Mouse (Mus musculus) limb, embryonic 12.5 days (tissue): ENCODE data around the gene Hist1h4b. TPM values are rescaled to one million over a fixed set of nuclear protein-coding genes. Genes with fewer than 3 reads are reported as not detected.
"Not testable (repeated sequence)": the region's sequence is repeated elsewhere in the genome, so short reads cannot be mapped to it uniquely, and the experiment has no call there.

Source experiments
- ATAC-seq: fragments of 200-750 bp; cut with Nextera tagmentation; 2 replicates; pipeline ENCODE4 v1.8.0; 2017; ENCODE audit warnings: low read depth, moderate TSS enrichment; ENCODE audit not compliant: insufficient number of reproducible peaks, insufficient read depth, low FRiP score, low TSS enrichment
- H3K27ac ChIP-seq: fragments of 300-500 bp; sonication (generic); 2 replicates; pipeline ENCODE4 v1.5.1; 2016; ENCODE audit warnings: mild to moderate bottlenecking, moderate library complexity
- H3K27me3 ChIP-seq: fragments of 300-500 bp; sonication (generic); 2 replicates; pipeline ENCODE4 v1.6.1; 2016; ENCODE audit warnings: mild to moderate bottlenecking, moderate library complexity
- H3K36me3 ChIP-seq: fragments of 300-500 bp; sonication (generic); 2 replicates; pipeline ENCODE4 v1.6.1; 2016; ENCODE audit warnings: mild to moderate bottlenecking, moderate library complexity
- H3K4me1 ChIP-seq: fragments of 300-500 bp; sonication (generic); replicated peaks from 2 replicates; pipeline ENCODE4 v1.6.1; 2016
- H3K4me2 ChIP-seq: fragments of 300-500 bp; sonication (generic); 2 replicates; pipeline ENCODE4 v1.6.1; 2016; ENCODE audit warnings: mild to moderate bottlenecking, moderate library complexity
- H3K4me3 ChIP-seq: fragments of 300-500 bp; sonication (generic); replicated peaks from 2 replicates; pipeline ENCODE4 v1.5.1; 2016; ENCODE audit warnings: mild to moderate bottlenecking
- H3K9ac ChIP-seq: fragments of 300-500 bp; sonication (generic); replicated peaks from 2 replicates; pipeline ENCODE4 v1.6.1; 2016; ENCODE audit warnings: mild to moderate bottlenecking, moderate library complexity
- H3K9me3 ChIP-seq: fragments of 300-500 bp; sonication (generic); 2 replicates; pipeline ENCODE4 v1.6.1; 2016; ENCODE audit warnings: mild to moderate bottlenecking, moderate library complexity
- WGBS: fragments of 180-500 bp; shearing (Covaris S2); methylation state at CpG from one replicate; pipeline ENCODE4 v1.1.7; 2016; 5-methylcytosine and 5-hydroxymethylcytosine counted together
- polyA plus RNA-seq: library from polyadenylated mRNA; unstranded; fragments of >200 nt; fragmentation: Nextera tagmentation; extraction: Ambion mirVana; gene quantifications from 2 replicates; pipeline ENCODE4 v1.2.1, GENCODE M21; 2016

The Hist1h4b gene
- 9.1 and 10.7 TPM in 2 replicates for polyA plus RNA-seq

DNA sequence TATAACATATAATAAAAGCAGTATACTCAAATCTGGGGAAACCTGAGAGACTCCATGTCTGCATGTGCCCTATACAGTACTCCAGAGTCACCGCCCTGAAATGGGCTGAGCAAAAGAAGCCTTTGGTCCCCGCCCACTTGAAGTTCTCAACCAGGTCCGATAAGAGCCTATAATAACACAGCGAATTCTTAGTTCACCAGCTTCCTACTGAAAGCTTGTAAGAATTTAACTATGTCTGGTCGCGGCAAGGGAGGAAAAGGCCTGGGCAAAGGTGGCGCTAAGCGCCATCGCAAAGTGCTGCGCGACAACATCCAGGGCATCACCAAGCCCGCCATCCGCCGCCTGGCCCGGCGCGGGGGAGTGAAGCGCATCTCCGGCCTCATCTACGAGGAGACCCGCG, at the start of gene Hist1h4b:
Gene Hist1h4b (plus strand): TSS at position 224 of the 400 bp plus-strand sequence.
- Histone ChIP-seq H3K36me3 (no peaks in the 10 kb centered on the region), H3K4me1 (peaks cover 16% of the 10 kb centered on the region), H3K27ac (peak within 1 kb of the TSS; percentile 96), H3K9ac (peak within 1 kb of the TSS; percentile 65), H3K4me2 (peak within 1 kb of the TSS; percentile 79), H3K27me3 (no peaks in the 10 kb centered on the region), H3K4me3 (peak within 1 kb of the TSS; percentile 43), H3K9me3 (no peaks in the 10 kb centered on the region)
- 1% methylated on average over 19 of the region's 22 CpGs for WGBS
- peak; percentile 72 for ATAC-seq

DNA sequence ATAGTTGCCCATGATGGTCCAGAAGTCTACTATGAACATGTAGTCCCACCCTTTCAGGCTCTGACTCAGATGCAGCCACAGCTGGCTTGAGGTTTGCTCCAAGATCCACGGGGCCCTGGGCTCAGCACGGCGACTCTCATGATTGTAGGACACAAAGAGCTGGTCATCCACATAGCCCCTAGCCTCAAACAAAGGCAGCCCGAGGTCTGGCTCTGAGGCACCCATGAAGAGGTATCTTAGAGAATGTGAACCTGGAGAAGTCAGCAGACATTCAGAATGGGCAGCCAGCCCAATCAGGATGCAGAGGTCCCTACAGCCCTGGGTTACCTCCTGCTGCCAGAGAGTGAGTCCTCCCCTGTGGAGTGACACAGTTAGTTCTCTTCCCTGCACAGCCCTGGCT, 48.8 kb upstream of the Hist1h4b start:
- no peak overlapping the region for H3K4me2 ChIP-seq
- H3K27ac ChIP-seq: peak overlapping the region; percentile 17; the same call in 1 of the 2 replicates
- H3K4me3 ChIP-seq: no peak overlapping the region
- H3K9me3 ChIP-seq: no peaks in the 10 kb centered on the region
- H3K27me3 ChIP-seq: no peaks in the 10 kb centered on the region
- no peak overlapping the region for H3K9ac ChIP-seq
- H3K4me1 ChIP-seq: peaks cover 27% of the 10 kb centered on the region
- H3K36me3 ChIP-seq: no peaks in the 10 kb centered on the region
- WGBS: 90% methylated on average over 4 of the region's 4 CpGs
- no peak for ATAC-seq

DNA sequence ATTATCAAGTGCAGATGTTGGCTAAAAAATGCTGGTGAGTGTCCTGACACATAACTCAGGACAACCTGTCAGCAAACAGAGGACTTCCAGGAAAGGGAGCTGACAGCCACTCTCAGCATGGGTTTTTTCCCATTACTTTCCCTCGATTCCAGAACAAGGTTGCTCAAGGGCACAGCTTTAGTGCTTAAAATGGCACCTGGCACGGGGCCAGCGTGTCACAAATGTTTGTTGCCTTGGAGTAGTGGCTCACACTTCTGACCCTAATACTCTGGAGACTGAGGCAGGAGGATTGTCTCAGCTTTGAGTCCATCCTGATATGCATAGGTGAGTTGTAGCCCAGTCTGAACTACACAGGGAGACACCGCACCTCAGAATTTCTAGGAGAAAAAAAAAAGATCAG, 48.2 kb upstream of the Hist1h4b start:
- ATAC-seq: no peak
- H3K9me3 ChIP-seq: no peaks in the 10 kb centered on the region
- H3K4me1 ChIP-seq: peaks cover 27% of the 10 kb centered on the region
- H3K4me3 ChIP-seq: no peak overlapping the region
- no peak overlapping the region for H3K9ac ChIP-seq
- no peaks in the 10 kb centered on the region for H3K36me3 ChIP-seq
- no peak overlapping the region for H3K4me2 ChIP-seq
- 55% methylated on average over 4 of the region's 4 CpGs for WGBS
- no peaks in the 10 kb centered on the region for H3K27me3 ChIP-seq
- peak overlapping the region; percentile 7; the same call in 1 of the 2 replicates for H3K27ac ChIP-seq

DNA sequence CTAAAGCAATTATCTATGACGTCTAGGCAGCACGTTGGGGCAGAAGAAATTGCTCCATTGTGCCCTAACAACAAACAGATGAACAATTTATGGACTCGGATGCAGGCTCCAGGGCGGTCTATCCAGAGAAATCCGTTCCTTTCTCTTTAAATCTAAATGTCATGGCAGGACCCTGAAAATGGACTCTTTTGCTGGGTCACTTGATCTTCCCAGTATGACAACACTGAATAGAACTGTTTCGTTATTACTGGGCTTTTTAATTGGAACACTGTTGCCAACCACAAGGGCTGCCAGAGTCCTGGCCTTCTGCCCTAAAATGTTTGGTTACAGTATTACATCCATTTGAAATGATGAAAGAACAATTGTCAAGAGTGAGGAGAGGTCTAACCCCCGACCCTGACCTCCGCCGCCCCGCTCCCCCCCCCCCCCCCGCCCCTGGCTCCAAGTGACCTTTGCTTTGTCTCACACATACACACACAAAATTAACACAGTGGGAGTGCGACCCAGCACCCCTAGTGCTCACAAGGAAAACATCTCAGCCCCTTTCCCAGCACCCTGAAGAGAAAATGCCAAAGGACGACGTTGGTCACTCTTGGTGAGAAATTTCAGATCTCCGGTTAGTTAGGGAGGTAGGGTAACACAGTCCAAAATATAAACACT, 47.0 kb upstream of the Hist1h4b start:
- Histone ChIP-seq H3K36me3 (no peaks in the 10 kb centered on the region), H3K27me3 (no peaks in the 10 kb centered on the region), H3K4me3 (peak overlapping the region; percentile 37), H3K9me3 (no peaks in the 10 kb centered on the region), H3K9ac (peak overlapping the region; percentile 55; the same call in 1 of the 2 replicates), H3K4me2 (peak overlapping the region; percentile 62), H3K4me1 (peaks cover 27% of the 10 kb centered on the region), H3K27ac (peak overlapping the region; percentile 67)
- 17% methylated on average over 11 of the region's 15 CpGs for WGBS
- no peak for ATAC-seq

DNA sequence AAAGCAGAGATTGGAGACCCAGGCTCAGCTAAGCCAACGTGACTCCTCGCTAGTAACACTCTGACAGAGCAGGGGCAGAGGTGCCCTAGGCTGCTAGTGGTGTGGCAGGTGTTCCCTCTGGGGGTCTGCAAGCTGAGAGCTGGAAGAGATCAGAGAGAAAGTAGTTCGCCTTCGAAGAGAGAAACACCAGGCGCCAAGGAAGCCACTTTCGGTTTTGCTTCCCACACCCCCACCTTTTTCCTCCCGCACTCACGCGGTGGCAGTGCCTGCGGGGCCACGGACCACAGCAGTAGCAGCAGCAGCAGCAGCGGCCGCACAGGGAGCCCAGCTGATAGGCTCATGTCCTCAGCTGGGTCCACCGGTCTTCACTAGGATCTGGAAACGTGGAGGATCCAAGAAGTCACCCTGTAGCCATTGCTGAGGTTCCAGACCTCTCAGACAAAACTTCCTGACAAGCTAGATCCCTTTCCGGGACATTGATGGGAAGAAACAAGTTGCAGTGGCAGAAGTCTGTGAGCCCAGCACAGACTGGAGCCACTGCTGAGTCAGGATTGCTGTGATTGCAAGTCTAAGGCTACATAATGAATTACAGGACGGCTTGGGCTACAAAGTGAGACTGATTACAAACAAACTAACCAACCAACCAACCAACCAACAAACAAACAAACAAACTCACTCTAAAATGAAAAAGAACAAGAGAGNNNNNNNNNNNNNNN, 46.3 kb upstream of the Hist1h4b start, which contains the start of gene Hfe:
Gene Hfe (minus strand): TSS at position 481 of the 716 bp plus-strand sequence.
- under 1% methylated on average over 17 of the region's 17 CpGs for WGBS
- no peaks in the 10 kb centered on the region for H3K27me3 ChIP-seq
- H3K4me1 ChIP-seq: peaks cover 27% of the 10 kb centered on the region
- H3K4me2 ChIP-seq: peak within 1 kb of the TSS; percentile 62
- H3K4me3 ChIP-seq: peak within 1 kb of the TSS; percentile 37
- H3K9ac ChIP-seq: peak within 1 kb of the TSS; percentile 55
- no peaks in the 10 kb centered on the region for H3K36me3 ChIP-seq
- H3K9me3 ChIP-seq: no peaks in the 10 kb centered on the region
- ATAC-seq: no peak
- H3K27ac ChIP-seq: peak within 1 kb of the TSS; percentile 67

DNA sequence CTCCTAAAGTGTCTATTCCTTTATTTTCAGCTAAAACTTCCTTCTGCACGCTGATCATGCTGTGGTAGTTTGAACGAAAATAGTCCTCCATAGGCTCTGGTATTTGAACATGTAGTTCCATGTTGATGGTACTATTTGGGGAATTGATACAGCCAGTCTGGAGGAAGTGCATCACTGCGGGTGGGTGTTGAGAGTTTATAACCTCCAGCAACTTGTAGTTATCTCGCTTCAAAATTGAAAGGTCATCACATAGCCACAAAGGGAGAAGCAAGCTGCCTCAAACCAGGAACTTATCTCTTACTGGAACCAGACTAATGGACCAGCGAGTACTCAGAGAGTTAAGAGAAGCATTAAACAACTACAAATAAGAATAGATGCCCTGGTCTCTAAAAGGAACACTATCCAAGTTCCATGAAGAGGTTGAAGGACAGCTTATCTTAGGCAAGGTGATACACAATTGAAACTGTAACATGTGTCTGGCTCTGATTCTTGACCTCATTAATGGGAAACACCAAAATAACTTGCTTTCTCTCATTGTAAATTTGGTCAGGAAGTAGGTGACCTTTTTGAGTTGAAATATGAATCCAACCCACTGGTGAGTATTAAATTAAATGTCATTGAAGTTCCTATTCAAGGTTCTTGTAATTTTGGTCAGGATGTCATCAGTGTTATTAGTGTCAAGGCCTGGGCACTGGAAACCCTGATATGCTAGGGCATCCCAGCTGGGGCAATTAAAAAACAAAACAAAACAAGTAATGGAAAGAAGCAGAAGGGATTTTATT, 40.4 kb upstream of the Hist1h4b start:
- no peaks in the 10 kb centered on the region for H3K36me3 ChIP-seq
- ATAC-seq: no peak
- 90% methylated on average over 5 of the region's 5 CpGs for WGBS

DNA sequence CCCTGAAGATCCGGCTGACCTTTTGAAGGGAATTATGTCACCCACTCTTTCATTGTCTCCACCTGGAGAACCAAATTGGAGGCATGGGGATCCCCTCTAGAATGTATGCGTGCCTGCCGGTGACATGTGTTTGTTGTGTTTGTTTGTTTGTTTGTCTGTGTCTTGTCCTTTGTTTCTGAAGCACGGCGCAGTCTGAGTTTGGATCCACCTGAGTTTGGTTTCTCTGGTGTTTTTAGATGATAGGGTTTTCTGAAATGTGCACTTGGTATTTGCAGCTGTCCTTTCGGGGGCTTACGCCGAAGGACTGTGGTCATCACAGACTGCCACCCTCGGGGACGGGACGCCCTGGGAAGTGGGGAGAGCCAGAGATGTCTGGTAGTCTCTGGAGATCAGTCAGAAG, 39.6 kb upstream of the Hist1h4b start:
- H3K4me2 ChIP-seq: no peak overlapping the region
- H3K4me3 ChIP-seq: no peak overlapping the region
- WGBS: 45% methylated on average over 11 of the region's 11 CpGs
- H3K9me3 ChIP-seq: no peaks in the 10 kb centered on the region
- no peaks in the 10 kb centered on the region for H3K36me3 ChIP-seq
- H3K9ac ChIP-seq: no peak overlapping the region
- H3K4me1 ChIP-seq: 0 out of 2 replicates have a peak, but pooled peaks cover 4% of the 10 kb centered on the region
- ATAC-seq: no peak
- H3K27me3 ChIP-seq: no peaks in the 10 kb centered on the region
- H3K27ac ChIP-seq: peak overlapping the region; percentile 50; the same call in 1 of the 2 replicates

More for the DNA sequence above, 40.4 kb upstream of the Hist1h4b start:
- no peak overlapping the region for H3K4me3 ChIP-seq
- H3K27ac ChIP-seq: no peak overlapping the region
- H3K27me3 ChIP-seq: no peaks in the 10 kb centered on the region
- no peak overlapping the region for H3K9ac ChIP-seq
- H3K4me1 ChIP-seq: 0 out of 2 replicates have a peak, but pooled peaks cover 4% of the 10 kb centered on the region
- no peak overlapping the region for H3K4me2 ChIP-seq
- no peaks in the 10 kb centered on the region for H3K9me3 ChIP-seq

DNA sequence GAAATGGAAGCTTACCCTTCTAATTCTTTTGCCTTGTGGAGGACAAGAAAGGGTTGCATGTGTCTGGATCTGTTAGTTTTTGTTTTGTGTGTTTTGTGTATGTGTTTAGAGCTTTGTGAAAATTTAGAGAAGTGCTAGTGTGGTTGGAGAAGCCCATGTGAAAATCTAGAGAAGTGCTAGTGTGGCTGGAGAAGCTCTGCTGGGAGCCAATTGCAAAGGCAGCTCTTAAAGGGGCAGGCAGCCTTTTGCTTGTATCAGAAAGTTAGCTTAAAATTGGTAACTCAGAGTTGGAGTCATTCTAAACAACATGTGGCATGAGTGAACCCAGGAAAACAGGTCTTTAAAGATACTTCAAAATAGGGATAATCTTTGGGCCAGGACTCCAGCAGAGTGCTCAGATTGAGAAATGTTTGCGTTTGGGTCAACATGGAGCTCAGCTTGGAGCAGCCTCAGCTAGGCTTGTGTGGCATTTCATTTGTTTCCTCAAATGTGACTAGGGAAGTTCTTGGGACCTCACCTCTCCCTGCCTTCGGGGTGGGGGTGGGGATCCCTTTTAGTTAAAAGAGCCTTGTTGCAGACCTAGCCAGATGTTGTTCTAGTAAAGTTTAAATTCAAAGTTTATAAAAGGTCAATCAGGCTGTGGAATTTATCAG, 39.1 kb upstream of the Hist1h4b start:
- peak overlapping the region; percentile 50 for H3K27ac ChIP-seq
- H3K4me3 ChIP-seq, H3K9me3 ChIP-seq, H3K27me3 ChIP-seq, H3K4me1 ChIP-seq, H3K9ac ChIP-seq, H3K36me3 ChIP-seq, H3K4me2 ChIP-seq, ATAC-seq: not testable (repeated sequence)
- 17% methylated on average over 2 of the region's 2 CpGs for WGBS

DNA sequence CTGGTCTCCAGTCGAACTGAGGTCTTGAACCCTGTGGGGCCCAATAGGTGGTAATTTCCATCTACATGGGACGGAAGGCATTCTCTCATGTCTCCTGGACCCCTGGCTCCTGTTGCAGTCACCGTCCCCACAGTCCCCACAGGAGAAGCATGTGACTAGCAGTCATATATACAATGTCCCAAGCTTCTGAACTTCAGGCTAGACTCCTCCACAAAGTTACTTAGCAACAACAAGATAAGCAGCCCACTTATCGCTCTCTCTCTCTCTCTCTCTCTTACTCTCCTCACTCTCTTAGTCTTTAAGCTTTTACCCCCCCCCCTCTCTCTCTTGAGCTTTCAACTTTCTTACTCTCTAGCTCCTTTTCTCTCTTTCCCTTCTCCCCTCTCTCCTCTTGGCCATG, 32.6 kb upstream of the Hist1h4b start:
- WGBS: 87% methylated on average over 4 of the region's 4 CpGs
- H3K27me3 ChIP-seq: no peaks in the 10 kb centered on the region
- no peaks in the 10 kb centered on the region for H3K9me3 ChIP-seq
- H3K4me3 ChIP-seq: no peak overlapping the region
- H3K36me3 ChIP-seq: no peaks in the 10 kb centered on the region
- H3K4me2 ChIP-seq: no peak overlapping the region
- no peak overlapping the region for H3K9ac ChIP-seq
- no peak for ATAC-seq
- no peaks in the 10 kb centered on the region; the same call in 1 of the 2 replicates for H3K4me1 ChIP-seq
- H3K27ac ChIP-seq: no peak overlapping the region

DNA sequence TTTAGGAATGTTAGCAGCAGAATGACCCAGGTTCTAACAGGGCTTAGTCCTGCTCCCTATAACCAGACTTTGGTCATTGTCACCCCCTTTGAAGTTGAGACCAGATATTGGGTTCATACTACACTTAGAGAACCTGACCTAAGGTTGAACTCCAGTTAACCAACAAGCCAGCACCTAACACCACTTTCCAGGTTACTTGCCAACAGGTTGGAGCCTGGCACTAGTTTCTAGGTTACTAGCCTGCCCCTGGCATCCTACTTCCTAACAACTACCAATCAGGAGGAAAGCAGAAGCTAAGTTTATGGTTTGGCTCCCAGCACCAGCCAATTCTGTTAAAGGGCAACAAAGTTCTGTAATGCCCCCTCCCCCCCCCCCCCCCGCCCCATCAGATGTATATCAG, 31.6 kb upstream of the Hist1h4b start:
- no peak overlapping the region for H3K4me3 ChIP-seq
- no peak for ATAC-seq
- no CpG with 5 or more reads among the region's 1 CpGs for WGBS
- H3K36me3 ChIP-seq: no peaks in the 10 kb centered on the region
- H3K27me3 ChIP-seq: no peaks in the 10 kb centered on the region
- H3K4me1 ChIP-seq: no peaks in the 10 kb centered on the region; the same call in 1 of the 2 replicates
- H3K9me3 ChIP-seq: no peaks in the 10 kb centered on the region
- H3K27ac ChIP-seq: no peak overlapping the region
- H3K4me2 ChIP-seq: no peak overlapping the region
- H3K9ac ChIP-seq: no peak overlapping the region
